Mouse (Mus musculus) heart, embryonic 11.5 days (tissue): ENCODE data around the gene Slc25a33. TPM values are rescaled to one million over a fixed set of nuclear protein-coding genes. Genes with fewer than 3 reads are reported as not detected.

Source experiments
- ATAC-seq: fragments of 200-750 bp; cut with Nextera tagmentation; replicated peaks from 2 replicates; pipeline ENCODE4 v1.8.0; 2017; ENCODE audit warnings: moderate library complexity; ENCODE audit not compliant: insufficient number of reproducible peaks, low FRiP score, low TSS enrichment
- H3K27ac ChIP-seq: fragments of 300-500 bp; sonication (generic); 2 replicates; pipeline ENCODE4 v1.5.1; 2014; ENCODE audit warnings: mild to moderate bottlenecking, low read depth, low read length
- H3K27me3 ChIP-seq: fragments of 300-500 bp; sonication (generic); 2 replicates; pipeline ENCODE4 v1.6.1; 2014; ENCODE audit warnings: mild to moderate bottlenecking, low read length, mixed read lengths; ENCODE audit not compliant: control insufficient read depth, insufficient read depth
- H3K36me3 ChIP-seq: fragments of 300-500 bp; sonication (generic); 2 replicates; pipeline ENCODE4 v1.6.1; 2014; ENCODE audit warnings: mild to moderate bottlenecking, low read length, moderate library complexity, mixed read lengths; ENCODE audit not compliant: control insufficient read depth, insufficient read depth
- H3K4me1 ChIP-seq: fragments of 300-500 bp; sonication (generic); 2 replicates; pipeline ENCODE4 v1.6.1; 2014; ENCODE audit warnings: low read length; ENCODE audit not compliant: control insufficient read depth, insufficient read depth
- H3K4me2 ChIP-seq: fragments of 300-500 bp; sonication (generic); 2 replicates; pipeline ENCODE4 v1.6.1; 2014; ENCODE audit warnings: mild to moderate bottlenecking, moderate library complexity
- H3K4me3 ChIP-seq: fragments of 300-500 bp; sonication (generic); 2 replicates; pipeline ENCODE4 v1.5.1; 2014; ENCODE audit warnings: low read depth, low read length
- H3K9ac ChIP-seq: fragments of 300-500 bp; sonication (generic); 2 replicates; pipeline ENCODE4 v1.6.1; 2014; ENCODE audit warnings: mild to moderate bottlenecking, low read depth, low read length, moderate library complexity
- H3K9me3 ChIP-seq: fragments of 300-500 bp; sonication (generic); replicated peaks from 2 replicates; pipeline ENCODE4 v1.6.1; 2016; ENCODE audit warnings: low read length; ENCODE audit not compliant: control insufficient read depth
- WGBS: fragments of 180-500 bp; shearing (Covaris S2); extraction: QIAGEN DNeasy Blood & Tissue Kit; methylation state at CpG from one replicate; pipeline ENCODE4 v1.1.7; 2014; ENCODE audit not compliant: insufficient replicate concordance; 5-methylcytosine and 5-hydroxymethylcytosine counted together
- polyA plus RNA-seq: library from polyadenylated mRNA; unstranded; fragments of >200 nt; fragmentation: Nextera tagmentation; extraction: Ambion mirVana; gene quantifications from 2 replicates; pipeline ENCODE4 v1.2.1, GENCODE M21; 2014

Slc25a33 gene
- polyA plus RNA-seq, 1 experiment from 2014 or later = 9.4 TPM

DNA sequence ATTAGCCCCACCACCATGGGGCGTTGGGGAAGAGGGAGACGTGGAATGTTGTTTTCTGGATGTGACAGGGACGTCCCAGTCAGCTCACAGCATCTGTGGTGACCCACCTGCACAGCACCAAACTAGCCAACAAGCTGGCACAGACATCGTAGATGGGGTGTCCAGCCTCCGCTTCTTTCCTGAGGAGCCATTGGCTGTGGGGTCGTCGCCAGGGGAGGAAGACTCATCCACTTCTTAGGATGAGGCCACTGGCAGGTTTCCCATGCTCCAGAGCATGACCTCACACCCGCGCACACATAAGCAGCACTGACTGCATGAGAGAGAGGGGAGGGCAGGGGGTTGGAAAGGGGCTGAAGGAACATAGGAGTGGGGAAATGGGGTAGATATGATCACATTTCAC lies 5.9 kb upstream of the Slc25a33 start:
- Histone ChIP-seq H3K4me2 (no peak overlapping the region), H3K36me3 (no peaks in the 10 kb centered on the region), H3K4me3 (no peak overlapping the region), H3K4me1 (no peaks in the 10 kb centered on the region), H3K27ac (no peak overlapping the region), H3K9ac (no peak overlapping the region), H3K9me3 (no peaks in the 10 kb centered on the region), H3K27me3 (no peaks in the 10 kb centered on the region)
- 68% methylated on average over 9 of the region's 9 CpGs for WGBS
- ATAC-seq = no peak

GRCm38 (mm10) chr4:149777126-149777525 lies 3.0 kb upstream of the Slc25a33 start:
- no peaks in the 10 kb centered on the region for H3K9me3 ChIP-seq
- no peak overlapping the region for H3K27ac ChIP-seq
- no peaks in the 10 kb centered on the region for H3K27me3 ChIP-seq
- no peaks in the 10 kb centered on the region for H3K36me3 ChIP-seq
- 66% methylated on average over 9 of the region's 9 CpGs for WGBS
- 0 out of 2 replicates have a peak overlapping the region, but pooled peaks have one; percentile 22 for H3K9ac ChIP-seq
- no peak overlapping the region for H3K4me3 ChIP-seq
- H3K4me2 ChIP-seq = no peak overlapping the region
- H3K4me1 ChIP-seq = peaks cover 3% of the 10 kb centered on the region; the same call in 1 of the 2 replicates
- ATAC-seq = no peak

DNA sequence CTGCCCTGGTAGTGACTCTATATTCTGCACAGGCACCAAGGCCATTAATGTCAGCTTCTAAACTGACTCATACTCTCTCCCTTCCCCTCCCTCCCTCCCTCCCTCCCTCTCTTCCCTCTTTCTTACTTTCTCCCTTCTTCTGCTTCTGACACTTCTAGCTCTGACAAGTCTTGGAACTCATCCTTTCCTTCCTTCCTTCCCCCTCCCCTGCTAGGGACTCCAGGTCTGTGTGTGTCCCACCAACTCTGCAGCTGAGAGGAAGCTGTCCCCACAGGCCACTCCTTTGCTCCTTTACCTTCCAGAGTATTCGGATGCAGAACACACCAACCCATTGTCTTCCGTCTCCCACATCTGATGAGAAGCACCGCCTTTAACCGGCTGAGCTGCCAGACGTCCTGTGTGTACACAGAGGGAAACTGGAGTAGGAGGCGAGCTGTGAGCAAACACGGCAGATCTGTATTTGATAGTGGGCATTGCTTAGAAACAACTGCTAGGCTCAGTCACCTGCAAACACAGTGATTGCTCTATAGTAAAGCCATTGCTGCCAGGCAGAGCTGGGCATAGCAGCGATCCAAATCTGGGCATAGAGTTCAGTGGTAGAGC lies 1.8 kb upstream of the Slc25a33 start:
- ATAC-seq = no peak
- Histone ChIP-seq H3K4me1 (peaks cover 3% of the 10 kb centered on the region; the same call in 1 of the 2 replicates), H3K27ac (no peak overlapping the region), H3K36me3 (no peaks in the 10 kb centered on the region), H3K4me3 (no peak overlapping the region), H3K27me3 (no peaks in the 10 kb centered on the region), H3K9ac (no peak overlapping the region), H3K9me3 (no peaks in the 10 kb centered on the region), H3K4me2 (no peak overlapping the region)
- 30% methylated on average over 8 of the region's 8 CpGs for WGBS

- Histone ChIP-seq H3K4me1 (peaks cover 3% of the 10 kb centered on the region; the same call in 1 of the 2 replicates), H3K27me3 (no peaks in the 10 kb centered on the region), H3K9ac (no peak overlapping the region), H3K4me3 (no peak overlapping the region), H3K36me3 (no peaks in the 10 kb centered on the region), H3K9me3 (no peaks in the 10 kb centered on the region), H3K4me2 (no peak overlapping the region), H3K27ac (no peak overlapping the region)
- ATAC-seq = no peak
- WGBS = 73% methylated on average over 7 of the region's 7 CpGs
These were observed 1.3 kb upstream of the Slc25a33 start for GRCm38 (mm10) chr4:149775330-149775729.

- H3K9ac ChIP-seq = peak overlapping the region; percentile 78
- no peaks in the 10 kb centered on the region for H3K27me3 ChIP-seq
- peak overlapping the region; percentile 47; the same call in 1 of the 2 replicates for H3K27ac ChIP-seq
- no peaks in the 10 kb centered on the region for H3K36me3 ChIP-seq
- peaks cover 3% of the 10 kb centered on the region; the same call in 1 of the 2 replicates for H3K4me1 ChIP-seq
- peak overlapping the region; percentile 100 for H3K4me2 ChIP-seq
- peak; percentile 50 for ATAC-seq
- H3K4me3 ChIP-seq = peak overlapping the region; percentile 59
- WGBS = under 1% methylated on average over 65 of the region's 65 CpGs
- no peaks in the 10 kb centered on the region for H3K9me3 ChIP-seq
These were observed 526 bp downstream of the Slc25a33 start for GRCm38 (mm10) chr4:149773408-149774093.

DNA sequence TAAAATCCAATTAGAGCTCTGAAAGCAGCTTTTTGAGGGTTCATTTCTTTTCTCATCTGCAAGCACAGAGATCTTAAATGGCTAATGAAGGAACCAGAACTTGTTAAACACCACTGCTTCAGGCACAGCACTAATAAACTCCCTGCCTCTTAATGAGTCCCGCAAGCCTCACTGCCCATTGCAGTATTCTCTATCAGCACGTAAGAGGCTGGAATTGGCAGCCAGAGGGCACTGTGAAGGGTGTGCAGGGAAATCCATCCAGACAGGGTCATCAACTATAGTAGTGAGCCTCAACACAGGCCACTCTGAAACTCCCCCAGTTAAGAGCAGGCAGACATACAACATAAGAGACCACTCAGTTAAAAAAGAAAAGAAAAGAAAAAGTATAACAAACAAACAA lies 1.7 kb downstream of the Slc25a33 start:
- Histone ChIP-seq H3K27ac (no peak overlapping the region), H3K4me1 (peaks cover 3% of the 10 kb centered on the region; the same call in 1 of the 2 replicates), H3K9me3 (no peaks in the 10 kb centered on the region), H3K9ac (no peak overlapping the region), H3K4me3 (no peak overlapping the region), H3K4me2 (no peak overlapping the region), H3K27me3 (no peaks in the 10 kb centered on the region), H3K36me3 (no peaks in the 10 kb centered on the region)
- WGBS = 30% methylated on average over 2 of the region's 2 CpGs
- no peak for ATAC-seq

- 88% methylated on average over 5 of the region's 5 CpGs for WGBS
- no peaks in the 10 kb centered on the region for H3K4me1 ChIP-seq
- no peak overlapping the region for H3K4me3 ChIP-seq
- H3K9me3 ChIP-seq = no peaks in the 10 kb centered on the region
- no peak overlapping the region for H3K4me2 ChIP-seq
- H3K9ac ChIP-seq = no peak overlapping the region
- H3K36me3 ChIP-seq = no peaks in the 10 kb centered on the region
- no peak overlapping the region for H3K27ac ChIP-seq
- no peaks in the 10 kb centered on the region for H3K27me3 ChIP-seq
- ATAC-seq = no peak
These were observed 8.9 kb downstream of the Slc25a33 start for GRCm38 (mm10) chr4:149765201-149765600.

- no peak for ATAC-seq
- no peak overlapping the region for H3K4me3 ChIP-seq
- H3K4me2 ChIP-seq = no peak overlapping the region
- H3K36me3 ChIP-seq = no peaks in the 10 kb centered on the region
- H3K27me3 ChIP-seq = no peaks in the 10 kb centered on the region
- no peaks in the 10 kb centered on the region for H3K9me3 ChIP-seq
- WGBS = 82% methylated on average over 2 of the region's 2 CpGs
- H3K27ac ChIP-seq = no peak overlapping the region
- no peak overlapping the region for H3K9ac ChIP-seq
- H3K4me1 ChIP-seq = no peaks in the 10 kb centered on the region
These were observed 10.7 kb downstream of the Slc25a33 start for GRCm38 (mm10) chr4:149763335-149763734.
